Mouse (Mus musculus) midbrain, embryonic 16.5 days (tissue): ENCODE data around the gene Fstl3. TPM values are rescaled to one million over a fixed set of nuclear protein-coding genes. Genes with fewer than 3 reads are reported as not detected.

Source experiments
- ATAC-seq: fragments of 200-750 bp; cut with Nextera tagmentation; 2 replicates; pipeline ENCODE4 v1.8.0; 2017; ENCODE audit warnings: moderate TSS enrichment
- H3K27ac ChIP-seq: fragments of 300-500 bp; sonication (generic); 2 replicates; pipeline ENCODE4 v1.5.1; 2014; ENCODE audit warnings: mild to moderate bottlenecking, low read length, mixed read lengths
- H3K27me3 ChIP-seq: fragments of 300-500 bp; sonication (generic); 2 replicates; pipeline ENCODE4 v1.6.1; 2014; ENCODE audit warnings: low read depth, low read length, mixed read lengths; ENCODE audit not compliant: control insufficient read depth, insufficient read depth
- H3K36me3 ChIP-seq: fragments of 300-500 bp; sonication (generic); 2 replicates; pipeline ENCODE4 v1.6.1; 2014; ENCODE audit warnings: mild to moderate bottlenecking, low read length, moderate library complexity, mixed read lengths; ENCODE audit not compliant: control insufficient read depth, insufficient read depth
- H3K4me1 ChIP-seq: fragments of 300-500 bp; sonication (generic); 2 replicates; pipeline ENCODE4 v1.6.1; 2014; ENCODE audit warnings: mild to moderate bottlenecking, low read length, mixed read lengths; ENCODE audit not compliant: control insufficient read depth, insufficient read depth
- H3K4me2 ChIP-seq: fragments of 300-500 bp; sonication (generic); 2 replicates; pipeline ENCODE4 v1.6.1; 2014; ENCODE audit warnings: mild to moderate bottlenecking, low read length, mixed read lengths
- H3K4me3 ChIP-seq: fragments of 300-500 bp; sonication (generic); 2 replicates; pipeline ENCODE4 v1.5.1; 2014; ENCODE audit warnings: low read depth, mild to moderate bottlenecking, low read length, moderate library complexity, mixed read lengths
- H3K9ac ChIP-seq: fragments of 300-500 bp; sonication (generic); 2 replicates; pipeline ENCODE4 v1.6.1; 2014; ENCODE audit warnings: low read depth, low read length, mixed read lengths
- H3K9me3 ChIP-seq: fragments of 300-500 bp; sonication (generic); replicated peaks from 2 replicates; pipeline ENCODE4 v1.6.1; 2014; ENCODE audit warnings: mild to moderate bottlenecking, low read length, mixed read lengths; ENCODE audit not compliant: control insufficient read depth, poor library complexity, severe bottlenecking
- WGBS: fragments of 180-500 bp; shearing (Covaris S2); extraction: QIAGEN DNeasy Blood & Tissue Kit; methylation state at CpG from one replicate; pipeline ENCODE4 v1.1.7; 2014; 5-methylcytosine and 5-hydroxymethylcytosine counted together
- polyA plus RNA-seq: library from polyadenylated mRNA; unstranded; fragments of >200 nt; fragmentation: Nextera tagmentation; extraction: Ambion mirVana; gene quantifications from 2 replicates; pipeline ENCODE4 v1.2.1, GENCODE M21; 2015

The Fstl3 gene
- 2.2 and 3.5 TPM in 2 replicates for polyA plus RNA-seq

DNA sequence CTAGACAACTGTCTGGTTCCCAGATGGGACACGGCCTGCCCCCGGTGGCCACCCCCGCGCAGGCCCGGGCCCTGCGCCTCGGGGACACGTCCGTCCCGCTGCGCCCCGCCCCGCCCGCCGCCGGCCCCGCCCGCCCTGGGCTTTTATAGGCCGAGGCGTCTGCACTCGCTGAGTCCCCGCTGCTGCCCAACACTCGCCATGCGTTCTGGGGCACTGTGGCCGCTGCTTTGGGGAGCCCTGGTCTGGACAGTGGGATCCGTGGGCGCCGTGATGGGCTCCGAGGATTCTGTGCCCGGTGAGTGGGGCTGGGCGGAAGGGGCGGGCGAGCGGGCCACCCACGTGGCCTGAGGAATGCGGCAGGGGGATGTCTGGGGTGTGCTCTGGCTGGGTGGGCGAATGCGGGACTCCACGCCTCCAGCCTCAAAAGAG is at the start of gene Fstl3:
TSS of gene Fstl3 (plus strand) at position 170 of the 429 bp plus-strand sequence.
- 2% methylated on average over 39 of the region's 39 CpGs for WGBS
- Histone ChIP-seq H3K27ac (no peak within 1 kb of the TSS), H3K9ac (0 out of 2 replicates have a peak within 1 kb of the TSS, but pooled peaks have one; percentile 1), H3K4me3 (no peak within 1 kb of the TSS), H3K4me2 (peak within 1 kb of the TSS; percentile 42; the same call in 1 of the 2 replicates), H3K4me1 (no peaks in the 10 kb centered on the region), H3K9me3 (no peaks in the 10 kb centered on the region), H3K27me3 (peaks cover 26% of the 10 kb centered on the region), H3K36me3 (no peaks in the 10 kb centered on the region)
- ATAC-seq: no peak

DNA sequence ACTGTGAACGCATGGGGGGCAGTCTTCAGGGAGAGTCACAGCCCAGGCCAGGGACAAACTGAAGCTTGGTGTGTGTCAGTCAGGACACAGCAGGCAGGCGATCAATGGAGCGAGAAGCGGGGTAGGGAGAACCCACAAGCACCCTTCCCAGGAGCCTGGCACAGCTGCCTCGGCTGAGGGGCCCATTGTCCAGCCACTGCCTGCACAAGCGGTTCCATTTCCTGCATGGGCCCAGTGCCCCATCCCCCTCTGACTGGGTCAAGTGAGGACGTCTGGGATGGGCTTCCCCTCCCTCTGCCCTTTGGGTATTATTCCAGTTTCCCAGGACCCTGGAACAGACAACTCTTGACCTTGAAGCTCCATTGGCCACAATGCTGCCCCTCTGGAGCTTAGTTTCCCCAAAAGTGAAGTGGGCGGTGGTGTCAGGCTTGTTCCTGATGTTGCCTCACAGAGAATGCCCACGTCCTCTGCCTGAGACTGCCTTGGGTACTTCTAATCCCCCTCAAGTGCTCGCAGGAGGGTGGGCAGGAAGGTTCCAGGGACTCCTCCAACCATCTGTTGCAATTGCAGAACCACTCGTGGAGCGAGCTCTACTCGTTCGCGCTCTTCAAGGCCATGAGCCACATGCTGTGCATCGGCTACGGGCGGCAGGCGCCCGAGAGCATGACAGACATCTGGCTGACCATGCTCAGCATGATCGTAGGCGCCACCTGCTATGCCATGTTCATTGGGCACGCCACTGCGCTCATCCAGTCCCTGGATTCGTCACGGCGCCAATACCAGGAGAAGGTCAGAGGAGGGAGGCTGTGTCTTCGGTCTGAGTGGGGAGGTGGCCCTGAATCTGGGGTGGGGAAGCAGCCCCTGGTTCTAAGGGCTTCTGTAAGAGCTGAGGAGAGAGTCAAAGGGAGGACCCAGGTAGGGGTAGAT is 48.5 kb upstream of the Fstl3 start:
- WGBS: 67% methylated on average over 28 of the region's 28 CpGs
- Histone ChIP-seq H3K9ac (no peak overlapping the region), H3K4me3 (no peak overlapping the region), H3K4me2 (no peak overlapping the region), H3K4me1 (no peaks in the 10 kb centered on the region), H3K9me3 (no peaks in the 10 kb centered on the region), H3K27me3 (no peaks in the 10 kb centered on the region), H3K36me3 (peaks cover 13% of the 10 kb centered on the region), H3K27ac (no peak overlapping the region)
- ATAC-seq: no peak

DNA sequence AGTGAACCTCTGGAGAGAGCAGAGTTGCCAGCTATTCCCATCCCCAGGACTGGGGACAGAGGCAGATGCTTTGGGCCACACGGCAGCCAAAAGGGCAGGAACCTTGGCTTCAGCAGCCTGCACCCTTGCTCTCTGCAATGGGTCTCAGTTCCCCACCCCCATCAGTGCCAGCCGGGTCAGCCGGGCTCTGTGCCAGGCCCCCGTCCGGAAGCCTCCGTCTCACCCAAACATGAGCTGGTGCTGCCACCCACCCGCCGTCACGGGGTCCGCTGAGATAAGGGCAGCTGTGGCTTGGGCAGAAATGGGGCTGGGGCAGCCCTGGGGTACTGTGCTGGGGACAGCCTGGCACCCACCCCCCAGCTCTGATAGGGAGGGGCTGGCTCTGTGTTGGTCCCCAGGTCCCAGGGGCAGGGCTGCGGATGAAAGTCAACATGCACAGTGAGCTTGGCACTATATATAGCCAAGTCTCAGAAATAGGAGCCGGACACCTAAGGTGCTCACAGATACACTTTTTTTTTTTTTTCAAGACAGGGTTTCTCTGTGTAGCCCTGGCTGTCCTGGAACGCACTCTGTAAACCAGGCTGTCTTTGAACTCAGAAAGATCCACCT is 47.6 kb upstream of the Fstl3 start:
- H3K4me1 ChIP-seq: no peaks in the 10 kb centered on the region
- no peak overlapping the region for H3K4me2 ChIP-seq
- H3K9me3 ChIP-seq: no peaks in the 10 kb centered on the region
- H3K9ac ChIP-seq: no peak overlapping the region
- no peak overlapping the region for H3K4me3 ChIP-seq
- peaks cover 14% of the 10 kb centered on the region for H3K36me3 ChIP-seq
- ATAC-seq: no peak
- WGBS: 80% methylated on average over 13 of the region's 13 CpGs
- H3K27ac ChIP-seq: no peak overlapping the region
- H3K27me3 ChIP-seq: no peaks in the 10 kb centered on the region

DNA sequence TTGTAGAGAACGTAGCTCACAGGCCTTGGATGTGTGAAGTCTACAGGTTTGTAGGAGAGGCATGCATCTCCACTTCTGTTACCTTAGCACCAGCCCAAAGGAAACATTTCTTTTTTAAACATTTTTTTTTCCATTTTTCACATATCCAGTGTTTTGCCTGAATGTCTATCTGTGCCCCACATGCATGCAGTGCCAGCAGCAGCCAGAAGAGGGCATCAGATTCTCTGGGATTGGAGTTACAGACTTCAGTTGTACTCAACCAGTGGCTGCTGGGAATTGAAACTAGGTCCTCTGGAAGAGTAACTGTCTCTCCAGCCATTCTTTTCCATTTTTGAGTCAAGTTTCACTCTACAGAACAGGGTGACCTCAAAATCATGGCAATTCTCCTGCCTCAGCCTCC is 44.6 kb upstream of the Fstl3 start:
- WGBS: 95% methylated on average over 1 of the region's 1 CpGs
- ATAC-seq: no peak

DNA sequence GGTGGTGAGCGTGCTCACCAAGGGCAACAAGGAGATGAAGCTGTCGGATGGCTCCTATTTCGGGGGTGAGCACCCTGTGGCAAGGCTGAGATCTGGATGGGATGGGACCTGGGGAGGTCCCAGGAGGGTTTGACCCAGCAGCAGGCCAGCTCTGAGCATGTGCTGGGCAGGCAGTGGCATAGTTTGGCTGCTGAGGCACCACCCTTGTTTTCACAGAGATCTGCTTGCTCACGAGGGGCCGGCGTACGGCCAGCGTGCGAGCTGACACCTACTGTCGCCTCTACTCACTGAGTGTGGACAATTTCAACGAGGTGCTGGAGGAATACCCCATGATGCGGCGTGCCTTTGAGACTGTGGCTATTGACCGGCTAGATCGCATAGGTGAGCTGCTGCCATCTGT is 43.2 kb upstream of the Fstl3 start:
- WGBS: 97% methylated on average over 15 of the region's 15 CpGs

More for the DNA sequence above, 44.6 kb upstream of the Fstl3 start:
- H3K4me3 ChIP-seq: no peak overlapping the region
- no peak overlapping the region for H3K9ac ChIP-seq
- no peak overlapping the region for H3K4me2 ChIP-seq
- H3K27me3 ChIP-seq: no peaks in the 10 kb centered on the region
- H3K4me1 ChIP-seq: no peaks in the 10 kb centered on the region
- no peak overlapping the region for H3K27ac ChIP-seq
- H3K36me3 ChIP-seq: peaks cover 43% of the 10 kb centered on the region
- H3K9me3 ChIP-seq: peaks cover 2% of the 10 kb centered on the region; the same call in 1 of the 2 replicates

DNA sequence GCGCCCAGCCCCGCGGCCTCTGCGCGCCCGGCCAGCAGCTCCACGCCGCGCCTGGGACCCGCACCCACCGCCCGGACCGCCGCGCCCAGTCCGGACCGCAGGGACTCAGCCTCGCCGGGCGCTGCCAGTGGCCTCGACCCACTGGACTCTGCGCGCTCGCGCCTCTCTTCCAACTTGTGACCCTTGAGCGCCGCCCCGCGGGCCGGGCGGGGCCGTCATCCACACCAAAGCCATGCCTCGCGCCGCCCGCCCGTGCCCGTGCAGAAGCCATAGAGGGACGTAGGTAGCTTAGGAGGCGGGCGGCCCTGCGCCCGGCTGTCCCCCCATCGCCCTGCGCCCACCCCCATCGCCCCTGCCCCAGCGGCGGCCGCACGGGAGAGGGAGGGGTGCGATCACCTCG is 41.7 kb upstream of the Fstl3 start:
- WGBS: 32% methylated on average over 42 of the region's 52 CpGs
- peaks cover 71% of the 10 kb centered on the region for H3K36me3 ChIP-seq
- ATAC-seq: no peak
- no peak overlapping the region for H3K4me2 ChIP-seq
- no peak overlapping the region for H3K9ac ChIP-seq
- H3K27me3 ChIP-seq: no peaks in the 10 kb centered on the region
- H3K27ac ChIP-seq: no peak overlapping the region
- H3K9me3 ChIP-seq: peaks cover 27% of the 10 kb centered on the region
- no peaks in the 10 kb centered on the region for H3K4me1 ChIP-seq
- H3K4me3 ChIP-seq: no peak overlapping the region

More for the DNA sequence above, 43.2 kb upstream of the Fstl3 start:
- peaks cover 56% of the 10 kb centered on the region for H3K36me3 ChIP-seq
- H3K27me3 ChIP-seq: no peaks in the 10 kb centered on the region
- no peak overlapping the region for H3K4me2 ChIP-seq
- H3K27ac ChIP-seq: no peak overlapping the region
- H3K4me3 ChIP-seq: no peak overlapping the region
- no peaks in the 10 kb centered on the region for H3K4me1 ChIP-seq
- no peak for ATAC-seq
- peaks cover 11% of the 10 kb centered on the region for H3K9me3 ChIP-seq
- H3K9ac ChIP-seq: no peak overlapping the region

DNA sequence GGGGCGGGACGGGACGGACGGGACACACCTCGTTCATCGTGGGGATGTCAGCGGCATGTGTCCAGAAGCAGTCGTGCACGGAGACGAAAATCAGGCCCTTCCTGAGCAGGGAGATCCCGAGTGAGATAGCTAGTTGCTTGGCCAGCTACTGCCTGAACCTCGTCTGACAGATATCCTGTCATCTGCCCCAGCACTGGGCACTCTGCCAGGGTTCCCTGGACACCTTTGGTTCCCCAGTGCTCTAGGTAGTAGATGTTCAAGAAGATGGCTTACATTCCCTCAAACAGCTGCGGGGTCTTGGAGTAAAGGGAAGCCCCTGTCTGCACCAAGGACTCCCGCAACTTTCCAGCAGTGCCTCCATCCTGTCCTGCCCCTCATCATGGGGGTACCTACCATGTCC is 40.4 kb upstream of the Fstl3 start:
- WGBS: 89% methylated on average over 13 of the region's 14 CpGs
- H3K4me2 ChIP-seq: no peak overlapping the region
- H3K4me1 ChIP-seq: no peaks in the 10 kb centered on the region
- H3K4me3 ChIP-seq: no peak overlapping the region
- peaks cover 84% of the 10 kb centered on the region for H3K36me3 ChIP-seq
- H3K27ac ChIP-seq: no peak overlapping the region
- H3K9ac ChIP-seq: no peak overlapping the region
- peaks cover 31% of the 10 kb centered on the region for H3K9me3 ChIP-seq
- ATAC-seq: no peak
- H3K27me3 ChIP-seq: no peaks in the 10 kb centered on the region

DNA sequence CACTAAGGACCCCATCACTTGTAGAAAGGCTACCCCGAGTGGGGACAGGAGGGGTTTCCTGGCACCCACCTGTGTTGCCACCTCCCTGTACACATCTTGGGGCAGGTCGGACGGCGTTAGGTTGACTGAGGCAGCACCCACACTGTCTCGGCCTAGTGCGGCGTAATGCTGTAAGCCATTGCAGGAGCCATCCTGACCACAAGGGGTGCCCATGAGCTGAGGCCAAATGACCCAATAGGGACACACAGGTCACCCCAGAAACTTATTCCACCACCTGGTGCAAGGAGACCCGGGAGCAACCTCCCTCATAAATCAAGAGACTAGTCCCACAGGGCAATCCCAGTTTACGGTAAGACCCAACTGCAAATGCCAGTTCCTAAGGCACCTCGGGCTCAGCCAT is 38.8 kb upstream of the Fstl3 start:
- no peaks in the 10 kb centered on the region for H3K27me3 ChIP-seq
- peaks cover 78% of the 10 kb centered on the region for H3K36me3 ChIP-seq
- H3K9me3 ChIP-seq: peaks cover 31% of the 10 kb centered on the region
- H3K27ac ChIP-seq: no peak overlapping the region
- no peak overlapping the region for H3K4me3 ChIP-seq
- no peak overlapping the region for H3K9ac ChIP-seq
- no peak for ATAC-seq
- 85% methylated on average over 10 of the region's 10 CpGs for WGBS
- no peaks in the 10 kb centered on the region for H3K4me1 ChIP-seq
- H3K4me2 ChIP-seq: no peak overlapping the region

DNA sequence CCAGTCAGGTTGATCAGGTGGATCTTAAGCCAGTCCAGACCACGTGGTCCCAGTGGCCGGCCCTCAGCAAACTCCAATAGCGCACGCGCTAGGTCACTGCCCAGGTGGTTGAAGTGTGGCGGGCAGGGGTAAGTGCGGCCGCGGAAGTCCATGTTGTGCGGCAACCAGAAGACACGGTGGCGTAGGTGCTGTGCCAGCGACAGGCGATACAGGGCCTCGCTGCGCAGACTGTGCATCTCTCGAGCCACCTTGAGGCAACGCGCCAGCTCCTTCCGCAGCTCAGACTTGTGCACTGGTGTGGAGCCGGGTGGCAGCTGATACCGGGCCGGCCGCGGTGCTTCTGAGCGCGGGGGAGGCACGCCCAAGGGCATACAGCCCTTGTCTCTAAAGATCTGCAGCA is 37.8 kb upstream of the Fstl3 start:
- Histone ChIP-seq H3K9me3 (peaks cover 31% of the 10 kb centered on the region), H3K4me3 (no peak overlapping the region), H3K27me3 (no peaks in the 10 kb centered on the region), H3K9ac (no peak overlapping the region), H3K4me2 (no peak overlapping the region), H3K36me3 (peaks cover 79% of the 10 kb centered on the region), H3K27ac (no peak overlapping the region), H3K4me1 (no peaks in the 10 kb centered on the region)
- ATAC-seq: no peak
- WGBS: 96% methylated on average over 28 of the region's 28 CpGs
